Mouse (Mus musculus) mature B cell (primary cell): ENCODE data around the gene Gm21725.
"Not testable (repeated sequence)": the region's sequence is repeated elsewhere in the genome, so short reads cannot be mapped to it uniquely, and the experiment has no call there.

Source experiments
- in situ Hi-C: fragments of 300-500 bp; cut with MboI; formaldehyde crosslinking; loops from 2 replicates; pipeline ENCODE4 v1.14.3; 2019

The Gm21725 gene

DNA sequence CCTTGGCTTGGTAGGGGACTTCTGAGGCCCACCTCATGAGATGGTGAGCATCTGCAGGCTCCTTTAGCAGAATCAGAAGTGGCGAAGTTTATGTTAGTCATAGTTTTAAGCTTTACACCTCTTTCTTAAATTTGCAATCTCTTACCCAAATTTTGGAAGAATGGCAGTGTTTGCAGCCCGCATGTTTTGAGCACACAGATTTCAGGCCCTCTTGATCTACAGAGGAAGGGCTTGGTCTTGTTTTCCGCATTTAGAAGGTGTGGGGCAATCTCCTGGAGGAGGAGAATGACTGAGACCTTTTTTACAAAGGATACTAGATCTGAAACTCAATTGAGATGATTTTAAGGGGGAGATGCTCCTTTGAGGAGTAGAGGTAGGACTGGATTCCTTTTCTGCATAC is at the start of gene Gm21725:
Gene Gm21725 (minus strand): TSS at position 101 of the 400 bp plus-strand sequence.
- in situ Hi-C loops: not testable (repeated sequence)
